Mouse (Mus musculus) adrenal gland, adult (tissue): ENCODE data around the gene Rufy2.

Experiments used
- DNase-seq, 2 experiments: peaks; one replicate each; pipeline ENCODE4 v3.0.0; 2022 to 2023; ENCODE audit warnings: low spot score in 1 of 2; ENCODE audit not compliant: inconsistent age in 2 of 2

The Rufy2 gene

GRCm38 (mm10) chr10:62980039-62980954, at the start of gene Rufy2:
Rufy2 (plus strand) TSS chr10:62980223.
- peak; percentile 83 to 93 for DNase-seq

- no peak for DNase-seq
Observed at GRCm38 (mm10) chr10:62932381-62932780, 47.6 kb upstream of the Rufy2 start.

GRCm38 (mm10) chr10:62944975-62945580, 34.9 kb upstream of the Rufy2 start:
- no peak for DNase-seq

DNA sequence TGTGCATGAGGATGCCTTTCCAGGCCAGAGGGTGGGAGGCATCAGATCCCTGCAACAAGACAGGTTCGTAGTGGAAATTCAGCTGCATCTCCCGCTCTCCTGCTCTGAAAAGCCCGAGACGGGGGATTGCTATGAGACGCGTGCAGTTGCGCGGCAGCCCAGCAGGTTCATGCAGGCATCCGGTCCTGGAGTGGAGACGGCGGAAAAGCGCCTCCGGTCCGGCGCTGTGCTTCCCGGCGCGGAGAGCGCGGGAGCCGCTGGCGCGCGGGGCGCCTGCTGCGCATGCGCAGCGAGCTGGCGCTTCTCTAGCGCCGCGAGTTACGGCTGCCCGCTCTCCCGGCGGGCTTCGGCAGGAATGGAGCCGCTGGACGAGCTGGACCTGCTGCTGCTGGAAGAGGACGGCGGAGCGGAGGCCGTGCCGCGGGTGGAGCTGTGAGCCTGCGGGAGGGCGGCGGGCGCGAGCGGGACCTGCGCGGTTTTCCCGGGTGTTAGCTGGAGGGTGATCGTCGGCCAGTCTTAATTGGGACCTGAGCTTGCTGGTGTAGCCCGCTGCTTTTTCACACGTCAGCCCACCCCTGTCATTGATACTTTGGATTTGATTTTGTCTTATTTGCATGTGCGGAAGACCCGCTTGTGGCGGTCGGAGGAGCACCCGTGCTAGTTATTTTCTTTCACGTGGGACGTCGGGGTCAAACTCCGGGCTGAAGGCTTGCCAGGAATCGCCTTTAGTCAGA, 33.1 kb upstream of the Rufy2 start, which contains the start of gene Dna2:
Gene Dna2, plus strand, starts transcription at position 289 of the 734 bp plus-strand sequence.
- DNase-seq: peak; percentile 83 to 91

- DNase-seq: no peak
Observed at GRCm38 (mm10) chr10:62948551-62948950, 31.5 kb upstream of the Rufy2 start.

- DNase-seq: no peak
Observed at GRCm38 (mm10) chr10:62963956-62964355, 16.1 kb upstream of the Rufy2 start.

GRCm38 (mm10) chr10:62965796-62966195, 14.2 kb upstream of the Rufy2 start:
- no peak for DNase-seq

- DNase-seq: no peak
Observed at GRCm38 (mm10) chr10:62966291-62966690, 13.7 kb upstream of the Rufy2 start.

- no peak for DNase-seq
Observed at GRCm38 (mm10) chr10:62971821-62972220, 8.2 kb upstream of the Rufy2 start.

GRCm38 (mm10) chr10:62979667-62980038, 370 bp upstream of the Rufy2 start:
- no peak for DNase-seq

DNA sequence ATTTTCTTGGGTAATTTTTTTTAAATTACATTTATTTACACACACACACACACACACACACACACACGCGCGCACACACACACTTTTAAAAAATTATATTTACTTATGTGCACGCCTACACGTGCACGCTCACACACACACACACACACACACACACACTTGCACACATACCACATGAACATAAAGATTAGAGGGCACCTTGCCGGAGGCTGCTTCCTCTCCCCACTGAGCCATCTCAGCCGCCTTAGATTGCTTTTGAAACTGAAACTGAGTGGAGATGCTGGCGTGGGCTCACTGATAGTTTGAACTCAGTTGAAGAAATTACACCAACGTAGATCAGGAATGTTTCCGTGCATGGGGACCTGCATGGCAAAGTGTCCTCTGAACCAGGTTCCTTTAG, 4.0 kb downstream of the Rufy2 start:
- no peak for DNase-seq

- no peak for DNase-seq
Observed at GRCm38 (mm10) chr10:62984495-62984894, 4.5 kb downstream of the Rufy2 start.

GRCm38 (mm10) chr10:62987341-62987740, 7.3 kb downstream of the Rufy2 start:
- DNase-seq: peak in 1 of 2 experiments; percentile 50

- DNase-seq: no peak
Observed at GRCm38 (mm10) chr10:62990636-62991035, 10.6 kb downstream of the Rufy2 start.

- DNase-seq: no peak
Observed at GRCm38 (mm10) chr10:62993991-62994390, 14.0 kb downstream of the Rufy2 start.

DNA sequence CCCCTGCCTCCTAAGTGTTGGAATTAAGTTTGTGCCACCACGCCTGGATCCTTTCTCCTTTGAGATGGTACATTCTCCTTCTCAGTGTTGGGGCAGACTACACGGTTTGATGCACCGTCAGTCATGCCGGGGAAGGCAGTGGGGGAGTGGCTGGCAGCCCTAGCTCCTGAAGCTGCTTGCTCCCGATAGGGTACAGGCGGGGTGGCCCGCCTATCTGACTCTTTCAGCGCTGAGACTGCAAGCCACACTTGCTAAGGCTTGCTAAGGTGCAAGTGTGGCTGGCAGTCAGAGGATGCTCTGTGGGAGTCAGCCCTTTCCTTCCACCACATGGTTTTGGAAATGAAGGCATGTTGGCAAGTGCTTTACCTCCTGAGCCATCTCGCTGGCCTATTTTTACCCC, 20.6 kb downstream of the Rufy2 start:
- no peak for DNase-seq

- no peak for DNase-seq
Observed at GRCm38 (mm10) chr10:63003252-63003651, 23.2 kb downstream of the Rufy2 start.

- no peak for DNase-seq
Observed at GRCm38 (mm10) chr10:63004556-63004955, 24.5 kb downstream of the Rufy2 start.

DNA sequence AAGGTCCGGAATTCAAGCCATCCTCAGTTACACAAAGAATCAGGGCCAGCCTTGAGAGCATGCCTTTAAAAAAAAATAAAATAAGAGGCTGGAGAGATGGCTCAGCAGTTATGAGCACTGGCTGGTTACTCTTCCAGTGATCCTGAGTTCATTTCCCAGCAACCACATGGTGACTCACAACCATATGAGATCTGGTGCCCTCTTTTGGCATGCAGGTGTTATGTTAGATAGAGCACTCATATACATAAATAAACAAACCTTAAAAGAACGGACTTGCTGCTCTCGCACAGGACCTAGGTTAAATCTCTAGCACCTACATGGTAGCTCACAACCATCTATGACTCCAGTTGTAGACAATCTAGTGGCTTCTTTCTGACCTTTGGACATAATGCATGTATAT, 28.2 kb downstream of the Rufy2 start:
- DNase-seq: peak in 1 of 2 experiments; percentile 51

- no peak for DNase-seq
Observed at GRCm38 (mm10) chr10:63010268-63010667, 30.2 kb downstream of the Rufy2 start.

GRCm38 (mm10) chr10:63011556-63011955, 31.5 kb downstream of the Rufy2 start:
- DNase-seq: no peak

- no peak for DNase-seq
Observed at GRCm38 (mm10) chr10:63013476-63013875, 33.5 kb downstream of the Rufy2 start.
